27 mouse cellular contexts compared by ENCODE assay signal in genomic region chr10:110573530-110573929, GRCm38 (mm10).
A peak's percentile ranks its signal among the peaks of the same experiment; 100 is the strongest.
DNase-seq lines count a peak whose midpoint lies in the region; ATAC-seq and TF ChIP-seq lines count a peak whose summit lies in the region.
"Had no signal": no experiment of that assay in that cellular context is flagged by ENCODE, and none has a peak within 500 bp of the region (broad histone marks: within the 10 kb centered on the region; RNA-seq: fewer than 3 reads in every experiment).

No protein-coding gene starts in this region.

- WGBS in hindbrain, postnatal 0 days, result 60% methylated on average over 7 of the region's 7 CpGs
- 74% methylated on average over 7 of the region's 7 CpGs for WGBS in hindbrain, embryonic 13.5 days

- TF ChIP-seq CTCF in hindbrain, postnatal 0 days (IDR thresholded peaks at IDR 0.05; ENCODE audit: low read depth), result no peak

- H3K4me1 ChIP-seq in hindbrain, postnatal 0 days (ENCODE audit: insufficient read depth, low read length), result no peaks in the 10 kb centered on the region
- H3K4me1 ChIP-seq in hindbrain, embryonic 13.5 days (replicated peaks), result no peaks in the 10 kb centered on the region
- H3K4me1 ChIP-seq: hindbrain, embryonic 15.5 days; intestine, embryonic 15.5 days; liver, embryonic 15.5 days; midbrain, embryonic 15.5 days; neural tube, embryonic 13.5 days; stomach, embryonic 15.5 days had no signal

- no peak overlapping the region for H3K9ac ChIP-seq in hindbrain, postnatal 0 days (replicated peaks; ENCODE audit: low read length)
- no peak overlapping the region for H3K9ac ChIP-seq in hindbrain, embryonic 13.5 days
- H3K9ac ChIP-seq: embryonic facial prominence, embryonic 13.5 days; heart, embryonic 13.5 days; hindbrain, embryonic 15.5 days; intestine, embryonic 15.5 days; liver, embryonic 15.5 days; midbrain, embryonic 15.5 days; neural tube, embryonic 13.5 days; stomach, embryonic 15.5 days had no signal

- H3K4me2 ChIP-seq in hindbrain, postnatal 0 days (ENCODE audit: low read depth, low read length), result no peak overlapping the region
- no peak overlapping the region for H3K4me2 ChIP-seq in hindbrain, embryonic 13.5 days
- H3K4me2 ChIP-seq in myocyte (ENCODE audit: low read depth), result peak overlapping the region; percentile 65
- H3K4me2 ChIP-seq: embryonic facial prominence, embryonic 13.5 days; heart, embryonic 13.5 days; hindbrain, embryonic 15.5 days; intestine, embryonic 15.5 days; liver, embryonic 15.5 days; midbrain, embryonic 15.5 days; neural tube, embryonic 13.5 days; stomach, embryonic 15.5 days had no signal

- H3K27me3 ChIP-seq in hindbrain, postnatal 0 days (ENCODE audit: insufficient read depth, low read length), result no peaks in the 10 kb centered on the region
- no peaks in the 10 kb centered on the region for H3K27me3 ChIP-seq in hindbrain, embryonic 13.5 days
- no peaks in the 10 kb centered on the region for H3K27me3 ChIP-seq in myocyte (ENCODE audit: control insufficient read depth, insufficient read depth, insufficient read length)
- H3K27me3 ChIP-seq: embryonic facial prominence, embryonic 13.5 days; heart, embryonic 13.5 days; hindbrain, embryonic 15.5 days; intestine, embryonic 15.5 days; liver, embryonic 15.5 days; midbrain, embryonic 15.5 days; neural tube, embryonic 13.5 days; Patski; stomach, embryonic 15.5 days had no signal

- peak; percentile 29 to 39 for DNase-seq in cerebellum, postnatal 10 days
- DNase-seq in cerebellum, adult 18-20 months, result no peak
- DNase-seq in hindbrain, postnatal 0 days (ENCODE audit: low spot score), result peak; percentile 9
- DNase-seq in 416B (ENCODE audit: low read depth), result peak; percentile 28
- DNase-seq in embryo, embryonic 9.5 days (ENCODE audit: extremely low spot score), result no peak
- DNase-seq: cerebellum, adult 8-10 months; gastrocnemius, postnatal 10 days; heart, postnatal 36 days; kidney, adult 8-10 months; kidney, postnatal 10 days; right cerebral cortex, adult 18-20 months; right cerebral cortex, postnatal 4 days; thymus, postnatal 25 days had no signal

- no peak overlapping the region for H3K4me3 ChIP-seq in hindbrain, postnatal 0 days (ENCODE audit: low read length)
- no peak overlapping the region for H3K4me3 ChIP-seq in hindbrain, embryonic 13.5 days
- H3K4me3 ChIP-seq in myocyte, result no peak overlapping the region
- H3K4me3 ChIP-seq: embryonic facial prominence, embryonic 13.5 days; heart, embryonic 13.5 days; hindbrain, embryonic 15.5 days; intestine, embryonic 15.5 days; left cerebral cortex, adult 2 months; liver, embryonic 15.5 days; midbrain, embryonic 15.5 days; neural tube, embryonic 13.5 days; stomach, embryonic 15.5 days had no signal

- no peak overlapping the region for H3K27ac ChIP-seq in hindbrain, postnatal 0 days
- H3K27ac ChIP-seq in hindbrain, embryonic 13.5 days, result no peak overlapping the region
- H3K27ac ChIP-seq: embryonic facial prominence, embryonic 13.5 days; heart, embryonic 13.5 days; hindbrain, embryonic 15.5 days; intestine, embryonic 15.5 days; left cerebral cortex, adult 2 months; liver, embryonic 15.5 days; macrophage; midbrain, embryonic 15.5 days; neural tube, embryonic 13.5 days; stomach, embryonic 15.5 days had no signal

- no peak overlapping the region for H3ac ChIP-seq in myocyte (ENCODE audit: control insufficient read depth, insufficient read length)

- no peak for ATAC-seq in hindbrain, postnatal 0 days
- no peak for ATAC-seq in hindbrain, embryonic 13.5 days (ENCODE audit: low FRiP score)
- ATAC-seq: forebrain, embryonic 14.5 days; intestine, embryonic 15.5 days; midbrain, embryonic 15.5 days; Patski had no signal

- H3K9me3 ChIP-seq in hindbrain, postnatal 0 days (ENCODE audit: low read length), result no peaks in the 10 kb centered on the region
- no peaks in the 10 kb centered on the region for H3K9me3 ChIP-seq in hindbrain, embryonic 13.5 days
- H3K9me3 ChIP-seq: embryonic facial prominence, embryonic 13.5 days; heart, embryonic 13.5 days; hindbrain, embryonic 15.5 days; intestine, embryonic 15.5 days; liver, embryonic 15.5 days; midbrain, embryonic 15.5 days; neural tube, embryonic 13.5 days; stomach, embryonic 15.5 days had no signal

- H3K36me3 ChIP-seq in hindbrain, postnatal 0 days (ENCODE audit: insufficient read depth, low read length), result no peaks in the 10 kb centered on the region
- no peaks in the 10 kb centered on the region for H3K36me3 ChIP-seq in hindbrain, embryonic 13.5 days
- H3K36me3 ChIP-seq in myocyte (ENCODE audit: control insufficient read depth, insufficient read depth), result no peaks in the 10 kb centered on the region
- H3K36me3 ChIP-seq: embryonic facial prominence, embryonic 13.5 days; heart, embryonic 13.5 days; hindbrain, embryonic 15.5 days; intestine, embryonic 15.5 days; liver, embryonic 15.5 days; midbrain, embryonic 15.5 days; neural tube, embryonic 13.5 days; stomach, embryonic 15.5 days had no signal

- H3K79me2 ChIP-seq in myocyte (ENCODE audit: control insufficient read depth, insufficient read depth), result no peaks in the 10 kb centered on the region

- TF ChIP-seq POLR2A in myocyte (IDR thresholded peaks at IDR 0.05; ENCODE audit: insufficient read length, low read depth), result no peak

TF ChIP-seq in myocyte, 11 proteins besides CTCF, POLR2A, EP300 and RAD21:
- TF ChIP-seq MYOG (IDR thresholded peaks at IDR 0.05; ENCODE audit: control insufficient read depth in 1 of 3, insufficient read depth in 1 of 3, insufficient read length in 2 of 3, low read depth in 2 of 3), result no peak
- TF ChIP-seq CEBPB (IDR thresholded peaks at IDR 0.05; ENCODE audit: insufficient read depth, poor library complexity, severe bottlenecking), result no peak
- no peak for TF ChIP-seq TCF3 (IDR thresholded peaks at IDR 0.05; ENCODE audit: insufficient read length, low read depth)
- no peak for TF ChIP-seq MAX (IDR thresholded peaks at IDR 0.05; ENCODE audit: low read depth)
- no peak for TF ChIP-seq MYOD1 (IDR thresholded peaks at IDR 0.05; ENCODE audit: control insufficient read depth in 1 of 3, insufficient read length in 2 of 3, low read depth in 2 of 3)
- TF ChIP-seq REST (IDR thresholded peaks at IDR 0.05; ENCODE audit: insufficient read depth, insufficient read length), result no peak
- no peak for TF ChIP-seq USF1 (IDR thresholded peaks at IDR 0.05; ENCODE audit: low read depth)
- TF ChIP-seq TCF12 (IDR thresholded peaks at IDR 0.05; ENCODE audit: insufficient read depth, poor library complexity, severe bottlenecking), result no peak

Comparison
In these comparisons a context has a peak if more than half of its experiments do, and no peak if none do; other contexts are left out.
1. DNase-seq: peak in cerebellum, postnatal 10 days (2 of 2), hindbrain, postnatal 0 days (single experiment) and 416B (single experiment); none in cerebellum, adult 18-20 months (0 of 2) and embryo, embryonic 9.5 days (single experiment).